Mouse (Mus musculus) hindbrain, postnatal 0 days (tissue): ENCODE data around the gene Slc44a5. TPM values are rescaled to one million over a fixed set of nuclear protein-coding genes. Genes with fewer than 3 reads are reported as not detected.

Source experiments
- ATAC-seq: fragments of 200-750 bp; cut with Nextera tagmentation; 2 replicates; pipeline ENCODE4 v1.8.0; 2017; ENCODE audit warnings: mild to moderate bottlenecking, moderate TSS enrichment, moderate library complexity
- DNase-seq: peaks from one replicate; pipeline ENCODE4 v3.0.0-alpha.2; 2015; ENCODE audit warnings: low spot score
- H3K27ac ChIP-seq: fragments of 300-500 bp; sonication (generic); 2 replicates; pipeline ENCODE4 v1.5.1; 2014; ENCODE audit warnings: mild to moderate bottlenecking
- H3K27me3 ChIP-seq: fragments of 300-500 bp; sonication (generic); 2 replicates; pipeline ENCODE4 v1.6.1; 2014; ENCODE audit warnings: low read length, mixed read lengths; ENCODE audit not compliant: insufficient read depth
- H3K36me3 ChIP-seq: fragments of 300-500 bp; sonication (generic); 2 replicates; pipeline ENCODE4 v1.6.1; 2014; ENCODE audit warnings: low read length, mixed read lengths; ENCODE audit not compliant: insufficient read depth
- H3K4me1 ChIP-seq: fragments of 300-500 bp; sonication (generic); 2 replicates; pipeline ENCODE4 v1.6.1; 2014; ENCODE audit warnings: antibody characterized with exemption, low read length, mixed read lengths; ENCODE audit not compliant: insufficient read depth
- H3K4me2 ChIP-seq: fragments of 300-500 bp; sonication (generic); 2 replicates; pipeline ENCODE4 v1.6.1; 2014; ENCODE audit warnings: low read depth, mild to moderate bottlenecking, low read length, moderate library complexity, mixed read lengths
- H3K4me3 ChIP-seq: fragments of 300-500 bp; sonication (generic); 2 replicates; pipeline ENCODE4 v1.5.1; 2014; ENCODE audit warnings: low read length
- H3K9ac ChIP-seq: fragments of 300-500 bp; sonication (generic); replicated peaks from 2 replicates; pipeline ENCODE4 v1.6.1; 2014; ENCODE audit warnings: mild to moderate bottlenecking, low read length, moderate library complexity, mixed read lengths
- H3K9me3 ChIP-seq: fragments of 300-500 bp; sonication (generic); 2 replicates; pipeline ENCODE4 v1.6.1; 2016; ENCODE audit warnings: low read length, mixed read lengths
- CTCF ChIP-seq: IDR thresholded peaks from 2 replicates; pipeline ENCODE4 v1.5.1; 2016; ENCODE audit warnings: antibody characterized with exemption, control low read depth, low read depth
- whole genome bisulfite sequencing: fragments of 180-500 bp; shearing (Covaris S2); extraction: QIAGEN DNeasy Blood & Tissue Kit; methylation state at CpG from one replicate; pipeline ENCODE4 v1.1.7; 2014; 5-methylcytosine and 5-hydroxymethylcytosine counted together
- polyA plus RNA-seq: library from polyadenylated mRNA; unstranded; fragments of >200 nt; fragmentation: Nextera tagmentation; extraction: Ambion mirVana; gene quantifications from 2 replicates; pipeline ENCODE4 v1.2.1, GENCODE M21; 2015
- total RNA-seq: library from RNA; depleted of rRNA; stranded (reverse); fragments of >200 nt; gene quantifications from 2 replicates; pipeline ENCODE4 v1.2.3, GENCODE M21; 2014

Slc44a5 gene
- total and polyA plus RNA-seq, 2 experiments from 2014 or later, result 6.5 to 27.7 TPM

GRCm38 (mm10) chr3:154183957-154184356 lies 210.7 kb downstream of the Slc44a5 start:
- H3K9me3 ChIP-seq, result no peaks in the 10 kb centered on the region
- H3K4me1 ChIP-seq, result no peaks in the 10 kb centered on the region
- no peak overlapping the region for H3K4me3 ChIP-seq
- 82% methylated on average over 9 of the region's 9 CpGs for WGBS
- no peaks in the 10 kb centered on the region for H3K27me3 ChIP-seq
- no peak overlapping the region for H3K4me2 ChIP-seq
- no peak overlapping the region for H3K27ac ChIP-seq
- ATAC-seq (no peak), DNase-seq (no peak)
- no peak for TF ChIP-seq CTCF
- no peaks in the 10 kb centered on the region for H3K36me3 ChIP-seq
- H3K9ac ChIP-seq, result no peak overlapping the region

- ATAC-seq (no peak), DNase-seq (no peak)
- H3K4me2 ChIP-seq, result no peak overlapping the region
- H3K9me3 ChIP-seq, result no peaks in the 10 kb centered on the region
- H3K27me3 ChIP-seq, result no peaks in the 10 kb centered on the region
- no peak overlapping the region for H3K27ac ChIP-seq
- TF ChIP-seq CTCF, result no peak
- H3K4me1 ChIP-seq, result no peaks in the 10 kb centered on the region
- no peak overlapping the region for H3K4me3 ChIP-seq
- no peaks in the 10 kb centered on the region for H3K36me3 ChIP-seq
- H3K9ac ChIP-seq, result no peak overlapping the region
- WGBS, result 60% methylated on average over 9 of the region's 9 CpGs
These were observed 215.4 kb downstream of the Slc44a5 start for GRCm38 (mm10) chr3:154188668-154189067.

DNA sequence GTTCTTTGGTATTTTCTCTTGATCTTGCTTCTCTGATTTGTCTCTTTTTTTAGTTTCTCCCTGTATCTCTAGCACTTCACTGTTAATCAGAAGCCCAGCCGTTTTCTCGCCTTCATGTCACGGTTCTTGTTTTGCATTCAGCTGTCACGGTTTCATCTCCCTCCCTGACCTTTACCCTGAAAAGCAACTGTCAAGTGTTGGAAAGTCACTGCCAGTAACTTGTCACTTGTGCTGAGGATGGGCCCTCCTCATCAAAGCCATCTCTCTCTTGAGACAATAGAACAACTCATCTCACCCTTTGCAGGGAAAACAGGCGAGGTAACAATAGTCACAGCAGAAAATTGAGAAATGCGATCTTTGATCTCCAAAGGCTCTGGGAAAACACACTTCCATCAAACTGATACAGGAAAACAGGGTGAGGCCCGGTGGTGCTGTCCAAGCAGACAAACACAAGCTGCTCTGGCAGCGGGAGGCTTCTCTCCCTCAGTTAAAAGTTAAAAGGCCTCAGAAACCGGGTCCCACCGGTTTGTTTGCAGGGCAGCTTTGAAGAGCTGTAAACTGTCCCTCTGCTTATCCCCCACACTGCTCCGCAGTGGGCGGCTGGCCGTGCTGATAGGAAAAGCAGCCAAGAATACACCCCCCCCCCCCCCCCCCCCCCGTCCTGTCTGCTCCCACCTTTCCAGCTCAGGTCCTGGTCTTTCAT lies 219.2 kb downstream of the Slc44a5 start:
- DNase-seq, result no peak
- no peaks in the 10 kb centered on the region for H3K36me3 ChIP-seq
- H3K4me1 ChIP-seq, result no peaks in the 10 kb centered on the region
- H3K9ac ChIP-seq, result no peak overlapping the region
- peak; percentile 53; the same call in 1 of the 2 replicates for ATAC-seq
- no peak overlapping the region for H3K4me2 ChIP-seq
- H3K27ac ChIP-seq, result no peak overlapping the region
- 13% methylated on average over 14 of the region's 14 CpGs for WGBS
- no peaks in the 10 kb centered on the region for H3K27me3 ChIP-seq
- no peaks in the 10 kb centered on the region for H3K9me3 ChIP-seq
- TF ChIP-seq CTCF, result no peak
- H3K4me3 ChIP-seq, result no peak overlapping the region

DNA sequence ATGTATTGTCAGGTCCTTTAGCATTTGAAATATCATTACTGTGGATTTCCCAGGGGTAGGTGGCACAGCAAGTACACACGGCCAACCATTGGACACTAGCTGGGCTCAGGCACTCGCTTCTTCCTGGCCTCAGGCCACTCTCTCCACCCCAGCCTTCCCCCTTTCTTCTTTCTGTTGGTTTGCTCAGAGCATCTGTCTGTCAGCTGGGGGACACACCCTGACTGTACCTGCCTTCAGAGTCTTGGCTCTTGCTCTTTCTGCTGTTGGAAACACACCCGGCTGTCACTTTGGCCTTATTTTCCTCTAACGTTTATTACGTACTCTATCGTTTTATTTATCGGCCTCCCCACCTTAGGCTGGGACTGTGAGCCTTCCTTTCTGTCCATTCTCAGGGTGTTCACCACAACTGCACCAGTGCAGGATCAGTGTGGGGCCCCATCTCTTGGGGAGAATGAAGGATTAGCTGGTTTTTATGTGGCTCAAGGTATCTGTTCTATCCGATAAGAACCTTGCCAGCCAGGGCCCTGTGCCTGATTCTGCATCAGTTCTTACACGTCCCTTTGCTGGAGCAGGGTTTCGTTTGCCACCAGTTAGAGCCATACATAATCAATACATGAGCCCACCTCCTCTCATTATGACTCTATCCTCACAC lies 220.1 kb downstream of the Slc44a5 start:
- Histone ChIP-seq H3K36me3 (no peaks in the 10 kb centered on the region), H3K27ac (peak overlapping the region; percentile 15; the same call in 1 of the 2 replicates), H3K4me1 (no peaks in the 10 kb centered on the region), H3K27me3 (no peaks in the 10 kb centered on the region), H3K4me3 (no peak overlapping the region), H3K9me3 (no peaks in the 10 kb centered on the region), H3K4me2 (no peak overlapping the region), H3K9ac (no peak overlapping the region)
- DNase-seq, result no peak
- 57% methylated on average over 10 of the region's 10 CpGs for WGBS
- ATAC-seq, result peak; percentile 25; the same call in 1 of the 2 replicates
- TF ChIP-seq CTCF, result no peak

GRCm38 (mm10) chr3:154200422-154200828 lies 227.2 kb downstream of the Slc44a5 start:
- Histone ChIP-seq H3K36me3 (no peaks in the 10 kb centered on the region), H3K4me3 (no peak overlapping the region), H3K9me3 (no peaks in the 10 kb centered on the region), H3K27ac (no peak overlapping the region), H3K4me1 (no peaks in the 10 kb centered on the region), H3K4me2 (no peak overlapping the region), H3K27me3 (no peaks in the 10 kb centered on the region), H3K9ac (no peak overlapping the region)
- WGBS, result 46% methylated on average over 8 of the region's 8 CpGs
- DNase-seq (no peak), ATAC-seq (0 out of 2 replicates have a peak, but pooled peaks have one; percentile 46)
- no peak for TF ChIP-seq CTCF

DNA sequence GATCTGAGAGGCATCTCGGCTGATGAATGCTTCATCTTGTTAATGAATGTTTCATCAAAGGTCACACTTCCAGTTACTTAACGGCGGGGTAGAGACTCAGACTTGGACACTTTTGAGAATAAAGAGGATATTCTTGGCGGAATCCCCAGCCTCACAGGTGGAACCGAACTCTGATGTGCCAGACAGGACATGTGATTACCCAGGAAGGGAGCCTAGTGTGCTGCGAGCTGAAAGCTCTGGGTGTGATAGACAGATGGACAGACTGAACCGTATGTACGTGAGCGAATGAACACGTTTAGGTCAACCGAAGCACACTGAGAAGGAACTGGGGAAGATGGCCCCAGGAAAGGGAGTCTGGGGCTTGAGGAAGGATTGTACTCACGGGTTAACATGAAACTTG lies 228.6 kb downstream of the Slc44a5 start:
- Histone ChIP-seq H3K4me2 (no peak overlapping the region), H3K4me3 (no peak overlapping the region), H3K36me3 (no peaks in the 10 kb centered on the region), H3K9ac (no peak overlapping the region), H3K27ac (no peak overlapping the region), H3K9me3 (no peaks in the 10 kb centered on the region), H3K27me3 (no peaks in the 10 kb centered on the region), H3K4me1 (no peaks in the 10 kb centered on the region)
- ATAC-seq (no peak), DNase-seq (no peak)
- no peak for TF ChIP-seq CTCF
- WGBS, result 73% methylated on average over 12 of the region's 12 CpGs

DNA sequence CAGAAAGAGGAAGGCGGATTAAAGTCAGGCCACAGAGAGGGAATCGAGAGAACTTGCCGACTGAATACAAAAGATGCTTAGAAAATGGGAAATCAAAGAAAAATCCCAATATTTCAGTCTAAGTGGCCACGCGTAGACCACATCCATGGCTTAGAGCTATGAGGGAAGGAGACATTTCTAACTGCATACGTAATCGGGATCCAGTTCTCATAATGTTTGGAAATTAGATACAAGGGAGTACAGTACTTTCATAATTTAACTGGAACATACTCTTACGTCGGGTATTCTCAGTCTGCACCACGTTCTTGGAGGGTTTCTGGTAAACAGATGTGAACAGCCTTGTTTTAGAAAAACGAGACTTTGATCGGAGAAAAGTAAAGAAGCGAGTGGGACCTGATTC lies 229.1 kb downstream of the Slc44a5 start:
- no peak for ATAC-seq
- Histone ChIP-seq H3K36me3 (no peaks in the 10 kb centered on the region), H3K9ac (no peak overlapping the region), H3K9me3 (no peaks in the 10 kb centered on the region), H3K4me3 (no peak overlapping the region), H3K27me3 (no peaks in the 10 kb centered on the region), H3K4me1 (no peaks in the 10 kb centered on the region), H3K27ac (no peak overlapping the region), H3K4me2 (no peak overlapping the region)
- TF ChIP-seq CTCF, result no peak
- WGBS, result 91% methylated on average over 13 of the region's 13 CpGs
- no peak for DNase-seq
